Mouse (Mus musculus): ENCODE data around the gene Prkcq.

Gene Prkcq

GRCm38 (mm10) chr2:11224808-11225484, 53.0 kb downstream of the Prkcq start:
- no peak for DNase-seq

- no peak for DNase-seq
These were observed 53.6 kb downstream of the Prkcq start for GRCm38 (mm10) chr2:11225485-11225876.

- no peak for DNase-seq
These were observed 54.6 kb downstream of the Prkcq start for GRCm38 (mm10) chr2:11226555-11226954.

GRCm38 (mm10) chr2:11229126-11229525, 57.2 kb downstream of the Prkcq start:
- no peak for DNase-seq

GRCm38 (mm10) chr2:11231118-11231517, 59.2 kb downstream of the Prkcq start:
- no peak for DNase-seq

GRCm38 (mm10) chr2:11231988-11232387, 60.1 kb downstream of the Prkcq start:
- DNase-seq, result no peak

GRCm38 (mm10) chr2:11238254-11238653, 66.3 kb downstream of the Prkcq start:
- no peak for DNase-seq

- DNase-seq, result no peak
These were observed 67.6 kb downstream of the Prkcq start for GRCm38 (mm10) chr2:11239523-11239922.

- DNase-seq, result no peak
These were observed 74.0 kb downstream of the Prkcq start for GRCm38 (mm10) chr2:11245926-11246325.

- peak in 1 of 2 experiments; percentile 27 for DNase-seq
These were observed 82.0 kb downstream of the Prkcq start for GRCm38 (mm10) chr2:11253945-11254344.

- no peak for DNase-seq
These were observed 82.5 kb downstream of the Prkcq start for GRCm38 (mm10) chr2:11254446-11254845.

GRCm38 (mm10) chr2:11257260-11257850, 85.4 kb downstream of the Prkcq start:
- DNase-seq, result no peak

GRCm38 (mm10) chr2:11258181-11258580, 86.3 kb downstream of the Prkcq start:
- DNase-seq, result no peak

GRCm38 (mm10) chr2:11259361-11259760, 87.5 kb downstream of the Prkcq start:
- no peak for DNase-seq

- DNase-seq, result no peak
These were observed 92.9 kb downstream of the Prkcq start for GRCm38 (mm10) chr2:11264836-11265235.

- no peak for DNase-seq
These were observed 93.5 kb downstream of the Prkcq start for GRCm38 (mm10) chr2:11265455-11265854.

- DNase-seq, result peak in 1 of 2 experiments; percentile 12
These were observed 94.4 kb downstream of the Prkcq start for GRCm38 (mm10) chr2:11266294-11266693.

- DNase-seq, result no peak
These were observed 107.1 kb downstream of the Prkcq start for GRCm38 (mm10) chr2:11278965-11279364.

- DNase-seq, result no peak
These were observed 108.3 kb downstream of the Prkcq start for GRCm38 (mm10) chr2:11280247-11280646.

- DNase-seq, result no peak
These were observed 116.1 kb downstream of the Prkcq start for GRCm38 (mm10) chr2:11287834-11288530.

GRCm38 (mm10) chr2:11288531-11288846, 116.6 kb downstream of the Prkcq start:
- DNase-seq, result peak; percentile 80 to 88

GRCm38 (mm10) chr2:11290931-11291330, 119.0 kb downstream of the Prkcq start:
- DNase-seq, result no peak

- DNase-seq, result no peak
These were observed 119.9 kb downstream of the Prkcq start for GRCm38 (mm10) chr2:11291570-11292405.

Measured in cerebellum, postnatal 25 days (tissue).